Mouse (Mus musculus): Measurements from ENCODE around the gene Supt16. TPM values are rescaled to one million over a fixed set of nuclear protein-coding genes. Genes with fewer than 3 reads are reported as not detected.

The Supt16 gene
- polyA plus RNA-seq, 1 experiment from 2014 or later = 28.0 TPM

DNA sequence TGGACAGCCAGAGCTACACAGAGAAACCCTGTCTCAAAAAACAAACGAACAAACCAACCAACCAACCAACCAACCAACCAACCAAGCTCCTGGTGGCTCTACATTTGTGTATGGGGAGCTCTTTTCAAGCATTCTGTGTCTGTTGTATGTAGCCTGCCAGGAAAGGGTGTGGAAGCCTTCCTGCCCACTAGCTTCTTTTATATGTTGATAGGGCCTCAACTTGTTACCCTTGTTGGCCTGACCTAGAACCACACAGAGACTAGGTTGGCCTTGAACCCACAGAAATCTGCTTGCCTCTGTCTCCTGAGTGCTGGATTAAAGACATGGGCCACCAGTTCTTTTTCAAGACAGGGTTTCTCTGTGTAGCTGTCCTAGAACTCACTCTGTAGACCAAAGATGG lies 83.1 kb downstream of the Supt16 start:
- H3K4me1 ChIP-seq = peaks cover 6% of the 10 kb centered on the region; the same call in 1 of the 2 replicates
- WGBS = 76% methylated on average over 1 of the region's 1 CpGs
- no peak overlapping the region for H3K9ac ChIP-seq
- no peaks in the 10 kb centered on the region for H3K36me3 ChIP-seq
- no peak overlapping the region for H3K4me3 ChIP-seq
- H3K4me2 ChIP-seq = no peak overlapping the region
- ATAC-seq (ENCODE audit: extremely low read depth, insufficient number of reproducible peaks, low FRiP score, low TSS enrichment) = no peak
- no peaks in the 10 kb centered on the region for H3K9me3 ChIP-seq
- H3K27ac ChIP-seq (replicated peaks) = no peak overlapping the region
- no peaks in the 10 kb centered on the region for H3K27me3 ChIP-seq (replicated peaks)

Other genes starting within 250 kb of the Supt16 start
- 63.9 and 69.5 TPM in 2 replicates for gene Arhgef40, start 212.7 kb downstream of the Supt16 start, polyA plus RNA-seq (2015; fragmentation: Nextera tagmentation; extraction: Ambion mirVana)
- gene Tmem253, start 181.8 kb downstream of the Supt16 start, polyA plus RNA-seq (2015; fragmentation: Nextera tagmentation; extraction: Ambion mirVana) = 0.43 and 1.1 TPM in 2 replicates
- gene Zfp219, start 176.7 kb downstream of the Supt16 start, polyA plus RNA-seq (2015; fragmentation: Nextera tagmentation; extraction: Ambion mirVana) = 14.5 and 15.6 TPM in 2 replicates
- not detected in 2 replicates for gene Olfr221, start 155.0 kb downstream of the Supt16 start, polyA plus RNA-seq (2015; fragmentation: Nextera tagmentation; extraction: Ambion mirVana)
- gene Hnrnpc, start 93.4 kb downstream of the Supt16 start, polyA plus RNA-seq (2015; fragmentation: Nextera tagmentation; extraction: Ambion mirVana) = 340 and 392 TPM in 2 replicates
- 37.7 and 38.8 TPM in 2 replicates for gene Rpgrip1, start 86.7 kb downstream of the Supt16 start, polyA plus RNA-seq (2015; fragmentation: Nextera tagmentation; extraction: Ambion mirVana)
- 17.6 and 18.7 TPM in 2 replicates for gene Chd8, start 60.4 kb upstream of the Supt16 start, polyA plus RNA-seq (2015; fragmentation: Nextera tagmentation; extraction: Ambion mirVana)
- 32.6 and 40.4 TPM in 2 replicates for gene Tox4, start 81.7 kb upstream of the Supt16 start, polyA plus RNA-seq (2015; fragmentation: Nextera tagmentation; extraction: Ambion mirVana)
- gene Rab2b, start 82.1 kb upstream of the Supt16 start, polyA plus RNA-seq (2015; fragmentation: Nextera tagmentation; extraction: Ambion mirVana) = 13.9 and 16.7 TPM in 2 replicates
- 27.9 and 28.2 TPM in 2 replicates for gene Mettl3, start 107.7 kb upstream of the Supt16 start, polyA plus RNA-seq (2015; fragmentation: Nextera tagmentation; extraction: Ambion mirVana)
- 7.3 and 8.3 TPM in 2 replicates for gene Sall2, start 131.3 kb upstream of the Supt16 start, polyA plus RNA-seq (2015; fragmentation: Nextera tagmentation; extraction: Ambion mirVana)
- gene Olfr1513, start 159.0 kb upstream of the Supt16 start, polyA plus RNA-seq (2015; fragmentation: Nextera tagmentation; extraction: Ambion mirVana) = not detected in 2 replicates
- not detected in 2 replicates for gene Olfr1512, start 181.8 kb upstream of the Supt16 start, polyA plus RNA-seq (2015; fragmentation: Nextera tagmentation; extraction: Ambion mirVana)
- not detected in 2 replicates for gene Olfr1511, start 200.0 kb upstream of the Supt16 start, polyA plus RNA-seq (2015; fragmentation: Nextera tagmentation; extraction: Ambion mirVana)
- gene Olfr1510, start 217.0 kb upstream of the Supt16 start, polyA plus RNA-seq (2015; fragmentation: Nextera tagmentation; extraction: Ambion mirVana) = not detected in 2 replicates
- gene Olfr1509, start 245.6 kb upstream of the Supt16 start, polyA plus RNA-seq (2015; fragmentation: Nextera tagmentation; extraction: Ambion mirVana) = not detected in 2 replicates